Mouse (Mus musculus) spleen, adult 2 months (tissue): ENCODE results near the gene Fam155a. TPM values are rescaled to one million over a fixed set of nuclear protein-coding genes. Genes with fewer than 3 reads are reported as not detected.

Experiments
- DNase-seq, 2 experiments: peaks; one replicate each; pipeline versions ENCODE4 v3.0.0 to v3.0.0-alpha.2; 2012 to 2021; ENCODE audit warnings: low spot score in 2 of 2, low read depth in 1 of 2
- H3K27ac ChIP-seq: fragments of 200-500 bp; 2 replicates; pipeline ENCODE4 v1.5.1; 2012; ENCODE audit warnings: low read length, inconsistent platforms; ENCODE audit not compliant: insufficient read depth
- H3K27me3 ChIP-seq: fragments of 200-500 bp; 2 replicates; pipeline ENCODE4 v1.6.1; 2012; ENCODE audit warnings: mild to moderate bottlenecking, moderate library complexity, low read length, inconsistent platforms; ENCODE audit not compliant: control insufficient read depth, insufficient read depth
- H3K36me3 ChIP-seq: fragments of 200-500 bp; 2 replicates; pipeline ENCODE4 v1.6.1; 2012; ENCODE audit warnings: mild to moderate bottlenecking, low read length, inconsistent platforms; ENCODE audit not compliant: control insufficient read depth, insufficient read depth
- H3K4me1 ChIP-seq: fragments of 200-500 bp; 2 replicates; pipeline ENCODE4 v1.6.1; 2011; ENCODE audit warnings: inconsistent platforms; ENCODE audit not compliant: control insufficient read depth, insufficient read depth, insufficient read length
- H3K4me3 ChIP-seq: fragments of 200-500 bp; 2 replicates; pipeline ENCODE4 v1.5.1; 2011; ENCODE audit warnings: mild to moderate bottlenecking, inconsistent platforms; ENCODE audit not compliant: insufficient read depth, insufficient read length; ENCODE audit errors: extremely low read depth
- CTCF ChIP-seq: fragments of 200-500 bp; IDR thresholded peaks from 2 replicates; pipeline ENCODE4 v1.5.1; 2011; ENCODE audit warnings: mild to moderate bottlenecking, inconsistent platforms; ENCODE audit not compliant: insufficient read depth, insufficient read length, insufficient replicate concordance; ENCODE audit errors: extremely low read depth
- POLR2A ChIP-seq: fragments of 200-500 bp; IDR thresholded peaks from 2 replicates; pipeline ENCODE4 v1.6.1; 2011; ENCODE audit warnings: low read depth, low read length, inconsistent platforms
- WGBS: fragments of 180-500 bp; shearing (Covaris S2); methylation state at CpG from one replicate; pipeline ENCODE4 v1.1.7; 2018; 5-methylcytosine and 5-hydroxymethylcytosine counted together
- polyA plus RNA-seq: library from polyadenylated mRNA; depleted of rRNA; stranded (reverse); fragments of >200 nt; gene quantifications from 2 replicates; pipeline ENCODE4 v1.2.3, GENCODE M21; 2012

Fam155a gene
- polyA plus RNA-seq, 1 experiment = not detected

- Histone ChIP-seq H3K4me1 (no peaks in the 10 kb centered on the region), H3K27me3 (no peaks in the 10 kb centered on the region), H3K36me3 (no peaks in the 10 kb centered on the region), H3K4me3 (no peak overlapping the region), H3K27ac (no peak overlapping the region)
- DNase-seq = no peak
- WGBS = 81% methylated on average over 11 of the region's 11 CpGs
- TF ChIP-seq CTCF (no peak), POLR2A (no peak)
Observed at GRCm38 (mm10) chr8:9432635-9433372, 338.2 kb downstream of the Fam155a start.

- Histone ChIP-seq H3K27me3 (no peaks in the 10 kb centered on the region), H3K4me3 (no peak overlapping the region), H3K4me1 (no peaks in the 10 kb centered on the region), H3K36me3 (no peaks in the 10 kb centered on the region), H3K27ac (no peak overlapping the region)
- WGBS = 76% methylated on average over 4 of the region's 4 CpGs
- TF ChIP-seq CTCF = no peak
- no peak for TF ChIP-seq POLR2A
- no peak for DNase-seq
Observed at GRCm38 (mm10) chr8:9428846-9429245, 342.1 kb downstream of the Fam155a start.

- Histone ChIP-seq H3K4me1 (no peaks in the 10 kb centered on the region), H3K4me3 (no peak overlapping the region), H3K36me3 (no peaks in the 10 kb centered on the region), H3K27me3 (no peaks in the 10 kb centered on the region), H3K27ac (no peak overlapping the region)
- TF ChIP-seq CTCF (no peak), POLR2A (no peak)
- DNase-seq = no peak
- WGBS = 61% methylated on average over 2 of the region's 2 CpGs
Observed at GRCm38 (mm10) chr8:9424069-9424468, 346.9 kb downstream of the Fam155a start.

GRCm38 (mm10) chr8:9423590-9423989, 347.4 kb downstream of the Fam155a start:
- WGBS = 9% methylated on average over 5 of the region's 5 CpGs
- no peaks in the 10 kb centered on the region for H3K36me3 ChIP-seq
- TF ChIP-seq POLR2A (no peak), CTCF (no peak)

GRCm38 (mm10) chr8:9423184-9423583, 347.8 kb downstream of the Fam155a start:
- no peak overlapping the region for H3K4me3 ChIP-seq
- no peaks in the 10 kb centered on the region for H3K27me3 ChIP-seq
- no peaks in the 10 kb centered on the region for H3K4me1 ChIP-seq
- 62% methylated on average over 2 of the region's 2 CpGs for WGBS
- TF ChIP-seq POLR2A = no peak
- no peak for TF ChIP-seq CTCF
- no peak for DNase-seq
- no peak overlapping the region for H3K27ac ChIP-seq
- H3K36me3 ChIP-seq = no peaks in the 10 kb centered on the region

More at GRCm38 (mm10) chr8:9423590-9423989, 347.4 kb downstream of the Fam155a start:
- DNase-seq = no peak
- no peaks in the 10 kb centered on the region for H3K27me3 ChIP-seq
- H3K27ac ChIP-seq = no peak overlapping the region
- H3K4me3 ChIP-seq = no peak overlapping the region
- no peaks in the 10 kb centered on the region for H3K4me1 ChIP-seq

- TF ChIP-seq POLR2A = no peak
- TF ChIP-seq CTCF = no peak
- Histone ChIP-seq H3K27me3 (no peaks in the 10 kb centered on the region), H3K4me3 (no peak overlapping the region), H3K36me3 (no peaks in the 10 kb centered on the region), H3K4me1 (no peaks in the 10 kb centered on the region), H3K27ac (no peak overlapping the region)
- WGBS = 88% methylated on average over 10 of the region's 10 CpGs
- DNase-seq = no peak
Observed at GRCm38 (mm10) chr8:9418856-9419800, 351.8 kb downstream of the Fam155a start.

- TF ChIP-seq CTCF = no peak
- TF ChIP-seq POLR2A = no peak
- Histone ChIP-seq H3K4me3 (no peak overlapping the region), H3K27me3 (no peaks in the 10 kb centered on the region), H3K4me1 (no peaks in the 10 kb centered on the region), H3K36me3 (no peaks in the 10 kb centered on the region), H3K27ac (no peak overlapping the region)
- DNase-seq = no peak
- WGBS = 70% methylated on average over 9 of the region's 9 CpGs
Observed at GRCm38 (mm10) chr8:9416189-9416588, 354.8 kb downstream of the Fam155a start.
